Mouse (Mus musculus) gastrocnemius, postnatal 14 days (tissue): Measurements from ENCODE around the gene Srf. TPM values are rescaled to one million over a fixed set of nuclear protein-coding genes. Genes with fewer than 3 reads are reported as not detected.

Experiments used
- DNase-seq: peaks from one replicate; pipeline ENCODE4 v3.0.0; 2021; ENCODE audit warnings: mixed read lengths
- intact Hi-C: fragments of 180-260 bp; cut with DNase I; formaldehyde crosslinking; loops from one replicate; pipeline ENCODE4 v1.15.1; 2025; ENCODE audit warnings: low total_unique reads
- microRNA-seq, 2 experiments: library from miRNA; unstranded; fragments of <30 nt; microRNA quantifications; one replicate each; pipeline ENCODE4 v1.2.0; 2021
- total RNA-seq, 2 experiments: library from RNA; stranded (reverse); gene quantifications; 2 replicates each; pipeline ENCODE4 v1.2.3; 2021

Srf gene
- total RNA-seq, 2 experiments from 2014 or later: 48.7 to 66.2 TPM

GRCm38 (mm10) chr17:46525579-46526307, 30.2 kb downstream of the Srf start:
- DNase-seq: peak; percentile 82
- intact Hi-C loops: loop anchor here (5.0 kb wide), 2 partner anchors 112 to 202 kb away; partner anchors contain the start of gene Gnmt

GRCm38 (mm10) chr17:46525065-46525464, 30.9 kb downstream of the Srf start:
- DNase-seq: no peak
- intact Hi-C loops: loop anchor here (5.0 kb wide), 2 partner anchors 112 to 202 kb away; partner anchors contain the start of gene Gnmt

- no peak for DNase-seq
- intact Hi-C loops: loop anchor here (5.0 kb wide), 1 partner anchor 65 kb away; no protein-coding TSS in a partner anchor
These were observed 33.9 kb downstream of the Srf start for GRCm38 (mm10) chr17:46521963-46522668.

- no peak for DNase-seq
- intact Hi-C loops: loop anchor here (5.0 kb wide), 1 partner anchor 66 kb away; no protein-coding TSS in a partner anchor
These were observed 34.8 kb downstream of the Srf start for GRCm38 (mm10) chr17:46521174-46521573.

GRCm38 (mm10) chr17:46520385-46520979, 35.5 kb downstream of the Srf start:
- no peak for DNase-seq
- intact Hi-C loops: loop anchor here (5.0 kb wide), 1 partner anchor 67 kb away; no protein-coding TSS in a partner anchor

GRCm38 (mm10) chr17:46519971-46520370, 36.0 kb downstream of the Srf start:
- DNase-seq: no peak
- intact Hi-C loops: loop anchor here (5.0 kb wide), 1 partner anchor 67 kb away; no protein-coding TSS in a partner anchor

- intact Hi-C loops: no loop called here
These were observed 42.6 kb downstream of the Srf start for GRCm38 (mm10) chr17:46513329-46513728.

GRCm38 (mm10) chr17:46511059-46511710, 44.8 kb downstream of the Srf start:
- intact Hi-C loops: no loop called here
- DNase-seq: no peak

More at GRCm38 (mm10) chr17:46513329-46513728, 42.6 kb downstream of the Srf start:
- DNase-seq: no peak

GRCm38 (mm10) chr17:46505617-46506016, 50.4 kb downstream of the Srf start:
- intact Hi-C loops: no loop called here

GRCm38 (mm10) chr17:46503847-46504638, 51.9 kb downstream of the Srf start:
- no peak for DNase-seq
- intact Hi-C loops: no loop called here

More at GRCm38 (mm10) chr17:46505617-46506016, 50.4 kb downstream of the Srf start:
- DNase-seq: peak; percentile 41

GRCm38 (mm10) chr17:46502775-46503174, 53.2 kb downstream of the Srf start:
- intact Hi-C loops: no loop called here
- DNase-seq: no peak

Small RNA genes lying within 50 kb of the gene (microRNA-seq; reads per million reads assigned to microRNA genes)
- 0 to 0.96 reads per million in 2 experiments for gene Mir6976

Other genes with a start within 250 kb of the Srf start
- gene Abcc10, start 227.8 kb downstream of the Srf start, total RNA-seq: 1 to 10 TPM; 2.3 to 2.8 TPM
- gene Zfp318, start 172.4 kb downstream of the Srf start, total RNA-seq: 10 to 100 TPM; 12.8 to 13.6 TPM
- gene Crip3, start 127.2 kb downstream of the Srf start, total RNA-seq: 1 to 10 TPM in 1 of 2 experiments, under 1 TPM in 1; 0.78 to 1.7 TPM
- not detected for gene Slc22a7, start 117.7 kb downstream of the Srf start, total RNA-seq
- 1 to 10 TPM; 3.3 to 4.6 TPM for gene Ttbk1, start 68.5 kb downstream of the Srf start, total RNA-seq
- gene Dnph1, start 59.5 kb downstream of the Srf start, total RNA-seq: 1 to 10 TPM; 4.8 to 6.3 TPM
- 10 to 100 TPM in 1 of 2 experiments, 1 to 10 TPM in 1; 9.5 to 11.9 TPM for gene Cul9, start 9.8 kb downstream of the Srf start, total RNA-seq
- 1 to 10 TPM; 5.8 to 7.2 TPM for gene Ptk7, start 73.3 kb upstream of the Srf start, total RNA-seq
- gene Klc4, start 89.8 kb upstream of the Srf start, total RNA-seq: 10 to 100 TPM; 13.7 to 14.9 TPM
- 100 to 1,000 TPM; 102 to 107 TPM for gene Mrpl2, start 90.1 kb upstream of the Srf start, total RNA-seq
- gene Cul7, start 94.2 kb upstream of the Srf start, total RNA-seq: 10 to 100 TPM; 20.1 to 25.5 TPM
- gene Rrp36, start 118.2 kb upstream of the Srf start, total RNA-seq: 10 to 100 TPM in 1 of 2 experiments, 1 to 10 TPM in 1; 9.5 to 11.8 TPM
- gene Mea1, start 122.6 kb upstream of the Srf start, total RNA-seq: 10 to 100 TPM; 46.2 to 57.6 TPM
- 100 to 1,000 TPM; 150 to 154 TPM for gene Klhdc3, start 124.7 kb upstream of the Srf start, total RNA-seq
- 10 to 100 TPM; 26.9 to 29.1 TPM for gene Ppp2r5d, start 148.9 kb upstream of the Srf start, total RNA-seq
- gene Pex6, start 155.3 kb upstream of the Srf start, total RNA-seq: 10 to 100 TPM; 10.1 to 11.2 TPM
- gene Gnmt, start 173.0 kb upstream of the Srf start, total RNA-seq: under 1 TPM; 0.41 to 0.75 TPM
- 10 to 100 TPM; 11.3 to 16.5 TPM for gene Cnpy3, start 196.0 kb upstream of the Srf start, total RNA-seq
- gene Ptcra, start 207.5 kb upstream of the Srf start, total RNA-seq: not detected
- 10 to 100 TPM; 37.8 to 40.2 TPM for gene 2310039H08Rik, start 216.5 kb upstream of the Srf start, total RNA-seq
- gene Rpl7l1, start 226.5 kb upstream of the Srf start, total RNA-seq: 10 to 100 TPM; 54.3 to 57.3 TPM